In the genomic region with DNA sequence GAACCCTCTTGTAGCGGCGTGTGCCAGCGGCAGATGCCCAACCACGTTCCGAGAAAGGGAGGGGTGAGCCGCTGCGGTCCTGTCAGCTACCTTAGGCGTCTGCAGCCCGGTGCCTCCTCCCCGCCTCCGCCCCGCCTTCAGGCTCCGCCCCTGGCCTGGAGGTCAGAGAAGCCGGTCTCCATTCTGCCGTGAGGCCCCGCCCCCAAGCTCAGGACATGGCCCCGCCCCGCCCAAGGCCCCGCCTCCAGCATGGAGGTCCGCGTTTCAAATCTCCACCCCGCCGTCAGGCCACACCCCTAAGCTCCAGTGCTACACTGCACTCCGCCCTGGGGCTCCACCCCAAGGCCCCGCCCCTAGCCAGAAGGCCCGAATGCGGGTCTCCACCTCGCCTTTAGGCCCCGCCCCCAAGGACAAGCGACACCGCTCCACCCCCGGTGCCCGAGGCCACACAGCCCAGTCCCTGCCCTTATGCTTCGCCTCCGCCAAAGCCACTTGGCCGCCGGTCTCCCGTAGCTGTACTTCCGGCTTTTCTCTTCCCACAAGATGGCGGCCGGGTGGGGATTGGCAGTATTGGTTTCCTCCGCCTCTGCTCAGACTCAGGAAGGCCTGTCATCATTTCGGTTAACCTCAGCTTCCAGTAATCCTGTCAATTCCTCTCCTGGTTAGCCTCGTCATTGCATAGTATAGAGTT, we compare ENCODE assay signal across 8 mouse cellular contexts. TPM values are rescaled to one million over a fixed set of nuclear protein-coding genes. Genes with fewer than 3 reads are reported as not detected.
A peak's percentile ranks its signal among the peaks of the same experiment; 100 is the strongest.
DNase-seq lines count a peak whose midpoint lies in the region; ATAC-seq lines count a peak whose summit lies in the region.

A gene (minus strand): TSS at position 217 of the 691 bp plus-strand sequence.

- peak within 1 kb of the TSS; percentile 95 for H3K4me2 ChIP-seq in hindbrain, embryonic 16.5 days (ENCODE audit: low read length)

- no peaks in the 10 kb centered on the region for H3K9me3 ChIP-seq in hindbrain, embryonic 16.5 days (ENCODE audit: control insufficient read depth, low read length)

- H3K36me3 ChIP-seq in hindbrain, embryonic 16.5 days (ENCODE audit: control insufficient read depth, insufficient read depth, low read length) = no peaks in the 10 kb centered on the region
- peaks cover 11% of the 10 kb centered on the region for H3K36me3 ChIP-seq in macrophage (ENCODE audit: inconsistent target)

- peak within 1 kb of the TSS; percentile 84 for H3K4me3 ChIP-seq in hindbrain, embryonic 16.5 days (ENCODE audit: low read length)
- H3K4me3 ChIP-seq in macrophage (ENCODE audit: inconsistent target) = peak within 1 kb of the TSS; percentile 43

- WGBS in hindbrain, embryonic 16.5 days = 1% methylated on average over 35 of the region's 44 CpGs
- under 1% methylated on average over 42 of the region's 44 CpGs for WGBS in macrophage (ENCODE audit: missing documents)

- H3K9ac ChIP-seq in hindbrain, embryonic 16.5 days (ENCODE audit: low read depth, low read length) = peak within 1 kb of the TSS; percentile 81

- peaks cover 6% of the 10 kb centered on the region; the same call in 1 of the 2 replicates for H3K4me1 ChIP-seq in hindbrain, embryonic 16.5 days (ENCODE audit: control insufficient read depth, insufficient read depth, low read depth, low read length)

- H3K27me3 ChIP-seq in hindbrain, embryonic 16.5 days (replicated peaks; ENCODE audit: control insufficient read depth, insufficient read depth, low read length) = no peaks in the 10 kb centered on the region

- peak; percentile 90 for DNase-seq in WW6 (ENCODE audit: low read depth, low spot score)
- peak; percentile 96 to 99 for DNase-seq in cerebellum, postnatal 4 days (ENCODE audit: low spot score in 2 of 2)
- DNase-seq in gastrocnemius, adult 18-20 months (ENCODE audit: low spot score) = peak; percentile 100
- peak; percentile 98 to 99 for DNase-seq in left cerebral cortex, adult 18-20 months (ENCODE audit: low spot score in 2 of 2)
- peak; percentile 99 for DNase-seq in right cerebral cortex, adult 18-20 months
- peak; percentile 95 for DNase-seq in urinary bladder, postnatal 10 days (ENCODE audit: low spot score)

- peak; percentile 99 for ATAC-seq in hindbrain, embryonic 16.5 days

- peaks cover 22% of the 10 kb centered on the region for H3K79me2 ChIP-seq in macrophage (ENCODE audit: inconsistent target)

- peak within 1 kb of the TSS; percentile 79 for H3K27ac ChIP-seq in hindbrain, embryonic 16.5 days (ENCODE audit: low read depth, low read length)
- H3K27ac ChIP-seq in macrophage = peak within 1 kb of the TSS; percentile 55

RNA-seq across cellular contexts. Expression of the gene that starts here (rescaled TPM):
- total RNA-seq in gastrocnemius, adult 18-20 months (2021) = 10 to 100 TPM; 18.3 to 19.2 TPM
- polyA plus RNA-seq in hindbrain, embryonic 16.5 days (2015; fragmentation: Nextera tagmentation; extraction: Ambion mirVana) = 12.8 and 14.6 TPM in 2 replicates
- total RNA-seq in left cerebral cortex, adult 18-20 months (2021) = 10 to 100 TPM; 37.6 to 39.4 TPM
- total RNA-seq in macrophage (2018; cell fraction: chromatin; rRNA removed) = 10 to 100 TPM in 13 of 26 experiments, 1 to 10 TPM in 12, under 1 TPM in 1; 0.92 to 41.5 (median 9.7) TPM
- total RNA-seq in macrophage (2018; cell fraction: cytosol; rRNA removed) = 10 to 100 TPM in 19 of 26 experiments, 1 to 10 TPM in 7; 4.9 to 42.8 (median 16.9) TPM
- 10 to 100 TPM in 22 of 26 experiments, 1 to 10 TPM in 4; 7.0 to 51.5 (median 14.7) TPM for total RNA-seq in macrophage (2018; cell fraction: nucleus; rRNA removed)
- polyA plus RNA-seq in macrophage (2018) = 3.1 to 33.1 TPM (median 20.6 TPM) in 3 replicates

Comparison
In these comparisons a context has a peak if more than half of its experiments do, and no peak if none do; other contexts are left out.
1. Peak in every context shown above with its lines: DNase-seq, ATAC-seq, H3K4me3 ChIP-seq and H3K27ac ChIP-seq.